Mouse (Mus musculus): ENCODE data around the gene Ccdc190. TPM values are rescaled to one million over a fixed set of nuclear protein-coding genes. Genes with fewer than 3 reads are reported as not detected.

Gene Ccdc190
- polyA plus RNA-seq, 1 experiment from 2014 or later, result not detected

GRCm38 (mm10) chr1:169970936-169971335 is 42.5 kb downstream of the Ccdc190 start:
- H3K27ac ChIP-seq (ENCODE audit: low read length), result no peak overlapping the region
- H3K36me3 ChIP-seq (ENCODE audit: control insufficient read depth, insufficient read depth), result no peaks in the 10 kb centered on the region
- H3K9ac ChIP-seq (ENCODE audit: low read depth, low read length), result no peak overlapping the region
- H3K9me3 ChIP-seq (replicated peaks; ENCODE audit: control insufficient read depth, low read length), result no peaks in the 10 kb centered on the region
- H3K4me2 ChIP-seq (ENCODE audit: low read depth, low read length), result no peak overlapping the region
- WGBS (ENCODE audit: insufficient replicate concordance), result 78% methylated on average over 4 of the region's 4 CpGs
- H3K27me3 ChIP-seq (ENCODE audit: control insufficient read depth, insufficient read depth, low read depth, low read length), result no peaks in the 10 kb centered on the region
- H3K4me3 ChIP-seq (ENCODE audit: low read depth, low read length), result no peak overlapping the region
- ATAC-seq (ENCODE audit: low read depth), result no peak
- peaks cover 8% of the 10 kb centered on the region for H3K4me1 ChIP-seq (ENCODE audit: control insufficient read depth, low read depth, low read length)

DNA sequence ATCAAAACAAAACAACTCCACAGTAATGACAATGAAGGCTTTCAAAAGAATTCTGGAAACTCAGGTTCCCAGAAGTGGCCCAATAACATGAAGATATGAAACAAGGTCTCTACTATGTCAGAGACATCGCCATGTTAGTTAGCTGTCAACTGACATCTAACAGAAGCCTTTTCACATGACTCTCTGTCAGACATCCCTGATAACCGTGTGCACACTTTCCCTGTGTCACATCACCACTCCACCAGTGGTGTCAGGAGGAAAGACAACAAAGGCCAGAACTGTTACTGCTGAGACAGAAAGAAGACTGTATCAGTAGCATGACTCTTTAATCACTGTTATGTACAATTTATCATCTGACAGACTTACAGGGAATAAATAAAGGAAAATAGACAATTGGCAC is 43.5 kb downstream of the Ccdc190 start:
- WGBS (ENCODE audit: insufficient replicate concordance), result 54% methylated on average over 2 of the region's 2 CpGs

GRCm38 (mm10) chr1:169977621-169978020 is 49.2 kb downstream of the Ccdc190 start:
- 66% methylated on average over 4 of the region's 4 CpGs for WGBS (ENCODE audit: insufficient replicate concordance)
- Histone ChIP-seq H3K9ac (ENCODE audit: low read depth, low read length) (no peak overlapping the region), H3K27me3 (ENCODE audit: control insufficient read depth, insufficient read depth, low read depth, low read length) (no peaks in the 10 kb centered on the region), H3K9me3 (replicated peaks; ENCODE audit: control insufficient read depth, low read length) (no peaks in the 10 kb centered on the region), H3K27ac (ENCODE audit: low read length) (no peak overlapping the region), H3K36me3 (ENCODE audit: control insufficient read depth, insufficient read depth) (no peaks in the 10 kb centered on the region), H3K4me2 (ENCODE audit: low read depth, low read length) (no peak overlapping the region), H3K4me3 (ENCODE audit: low read depth, low read length) (no peak overlapping the region), H3K4me1 (ENCODE audit: control insufficient read depth, low read depth, low read length) (no peaks in the 10 kb centered on the region)
- no peak for ATAC-seq (ENCODE audit: low read depth)

More for the DNA sequence above, 43.5 kb downstream of the Ccdc190 start:
- H3K36me3 ChIP-seq (ENCODE audit: control insufficient read depth, insufficient read depth), result no peaks in the 10 kb centered on the region
- H3K27me3 ChIP-seq (ENCODE audit: control insufficient read depth, insufficient read depth, low read depth, low read length), result no peaks in the 10 kb centered on the region
- H3K4me1 ChIP-seq (ENCODE audit: control insufficient read depth, low read depth, low read length), result peaks cover 8% of the 10 kb centered on the region
- H3K4me3 ChIP-seq (ENCODE audit: low read depth, low read length), result no peak overlapping the region
- H3K9me3 ChIP-seq (replicated peaks; ENCODE audit: control insufficient read depth, low read length), result no peaks in the 10 kb centered on the region
- no peak overlapping the region for H3K27ac ChIP-seq (ENCODE audit: low read length)
- no peak for ATAC-seq (ENCODE audit: low read depth)
- no peak overlapping the region for H3K4me2 ChIP-seq (ENCODE audit: low read depth, low read length)
- H3K9ac ChIP-seq (ENCODE audit: low read depth, low read length), result no peak overlapping the region

Other genes starting within 250 kb of the Ccdc190 start
- 0.05 and 0.24 TPM in 2 replicates for gene Rgs4, start 181.0 kb upstream of the Ccdc190 start, polyA plus RNA-seq (2015; fragmentation: Nextera tagmentation; extraction: Ambion mirVana)
- gene Hsd17b7, start 40.6 kb downstream of the Ccdc190 start, polyA plus RNA-seq (2015; fragmentation: Nextera tagmentation; extraction: Ambion mirVana), result 11.9 and 12.3 TPM in 2 replicates
- gene Ddr2, start 182.1 kb downstream of the Ccdc190 start, polyA plus RNA-seq (2015; fragmentation: Nextera tagmentation; extraction: Ambion mirVana), result 1.1 and 1.3 TPM in 2 replicates
- 27.3 and 31.7 TPM in 2 replicates for gene Uap1, start 246.3 kb downstream of the Ccdc190 start, polyA plus RNA-seq (2015; fragmentation: Nextera tagmentation; extraction: Ambion mirVana)

Data from liver, embryonic 16.5 days (tissue).